Mouse (Mus musculus) inflammation-experienced regulatory T-cells, adult 6 months (primary cell): ENCODE data around the gene Suclg2. TPM values are rescaled to one million over a fixed set of nuclear protein-coding genes. Genes with fewer than 3 reads are reported as not detected.

Experiments
- ATAC-seq: one replicate; pipeline ENCODE4 v1.8.0; 2017
- polyA plus RNA-seq, 3 experiments: library from polyadenylated mRNA; unstranded; fragments of 100-300 nt; shearing (Covaris generic); gene quantifications; one replicate each; pipeline ENCODE4 v1.2.1; 2017

Suclg2 gene
- polyA plus RNA-seq, 3 experiments from 2014 or later, result 23.3 to 37.8 (median 33.8) TPM

DNA sequence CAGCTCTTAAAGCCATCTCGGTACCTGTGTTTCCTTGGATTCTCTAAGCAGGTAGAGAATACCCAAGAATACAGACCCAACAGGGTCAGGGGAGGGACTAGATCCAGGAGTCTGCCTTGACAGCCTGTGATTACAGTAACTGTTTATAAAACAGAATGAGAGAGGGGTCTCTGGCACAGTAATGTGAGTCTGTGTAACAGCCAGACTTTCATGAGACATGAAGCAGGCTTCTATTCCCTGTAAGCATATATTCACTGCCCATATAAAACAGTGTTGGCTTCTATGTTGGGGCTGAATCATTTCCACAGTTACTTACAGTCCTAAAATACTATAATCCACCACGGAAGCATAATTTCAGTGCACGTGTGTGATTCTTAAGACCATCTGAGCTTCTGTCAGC lies 19.3 kb downstream of the Suclg2 start:
- ATAC-seq, result no peak

DNA sequence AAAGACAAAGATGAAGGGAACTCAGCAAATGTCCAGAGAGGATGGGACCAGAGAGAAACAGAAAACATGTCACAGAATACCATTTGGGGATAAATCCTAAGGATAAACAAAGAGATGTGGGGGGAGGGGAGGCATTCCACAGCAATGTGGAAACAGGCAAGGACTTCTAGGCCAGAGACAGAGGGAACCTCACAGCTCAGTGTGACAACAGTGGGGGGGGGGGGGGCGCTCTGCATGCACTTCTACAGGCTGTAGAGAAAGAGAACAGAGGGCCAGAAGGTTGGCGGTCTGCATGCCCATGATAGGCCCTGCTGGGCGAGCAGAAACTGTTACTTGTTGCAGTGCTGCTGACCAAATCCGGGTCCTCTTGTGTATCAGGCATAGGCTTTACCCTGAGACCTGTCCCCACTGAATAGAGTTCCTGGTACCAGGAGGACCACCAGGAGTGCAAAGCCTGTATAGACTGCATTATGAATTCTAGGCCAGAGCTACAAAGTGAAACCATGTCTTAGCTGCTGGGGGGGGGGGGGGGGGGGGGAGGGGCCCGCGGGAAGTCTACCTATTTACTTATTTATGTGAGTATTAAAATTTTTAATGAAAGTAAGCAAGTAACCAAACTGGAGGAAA lies 20.0 kb downstream of the Suclg2 start:
- no peak for ATAC-seq

DNA sequence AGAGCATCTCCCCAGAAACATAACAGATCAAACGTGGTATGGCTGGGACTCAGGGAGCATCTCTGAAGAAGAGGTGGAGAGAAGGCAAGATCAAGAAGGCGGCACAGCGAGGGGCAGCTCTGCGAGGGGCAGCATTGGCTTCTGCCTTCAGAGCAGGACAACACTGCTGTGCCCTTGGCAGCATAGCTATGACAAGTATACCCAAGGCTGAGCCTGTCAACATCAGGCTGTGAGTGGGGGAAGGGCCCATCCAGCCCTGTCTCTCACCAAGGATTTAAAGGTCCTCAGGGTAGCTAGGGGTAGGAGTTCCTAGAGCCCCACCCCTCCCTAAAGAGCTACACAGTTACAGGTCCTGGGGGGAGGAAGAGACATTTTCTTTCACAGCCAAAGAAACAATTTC lies 23.7 kb downstream of the Suclg2 start:
- no peak for ATAC-seq

DNA sequence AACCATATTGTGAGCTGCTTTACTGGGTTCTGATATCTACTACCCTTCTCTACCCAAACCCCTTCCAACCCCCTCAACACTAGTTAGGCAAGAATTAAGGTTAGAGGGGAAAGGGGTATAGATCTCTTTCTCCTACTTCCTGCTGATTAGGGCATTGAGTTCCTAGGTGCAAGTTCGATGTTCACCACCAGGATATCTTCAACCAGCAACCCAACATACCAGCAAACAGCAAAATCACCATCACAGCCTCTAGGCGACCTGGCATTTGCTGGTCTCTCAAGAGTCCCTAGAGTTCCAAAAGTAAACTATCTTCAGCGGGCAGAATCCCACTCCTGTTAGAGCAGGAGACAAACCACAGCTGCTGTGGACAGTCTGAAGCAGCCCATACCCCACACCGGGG lies 33.4 kb downstream of the Suclg2 start:
- ATAC-seq, result no peak

GRCm38 (mm10) chr6:95679718-95680117 lies 38.9 kb downstream of the Suclg2 start:
- ATAC-seq, result no peak

DNA sequence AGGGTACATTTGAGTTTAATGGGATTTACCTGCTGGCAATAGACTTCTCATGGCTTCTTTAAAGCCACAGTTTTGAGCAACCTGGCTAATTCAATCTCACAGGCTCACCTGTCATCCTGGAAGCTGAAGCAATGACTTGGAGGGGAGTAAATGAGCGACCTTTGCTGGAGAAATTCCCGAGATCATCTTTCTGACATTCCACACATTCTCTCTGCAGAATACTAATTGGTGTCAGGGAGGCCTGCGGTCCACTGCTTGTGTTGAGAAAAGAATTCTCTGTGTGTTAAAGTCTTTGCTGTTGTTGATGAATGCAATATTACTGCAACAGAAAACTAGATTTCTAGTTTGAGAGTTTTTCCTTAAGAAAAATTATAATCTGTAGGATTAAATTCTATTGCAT lies 39.3 kb downstream of the Suclg2 start:
- ATAC-seq, result no peak

DNA sequence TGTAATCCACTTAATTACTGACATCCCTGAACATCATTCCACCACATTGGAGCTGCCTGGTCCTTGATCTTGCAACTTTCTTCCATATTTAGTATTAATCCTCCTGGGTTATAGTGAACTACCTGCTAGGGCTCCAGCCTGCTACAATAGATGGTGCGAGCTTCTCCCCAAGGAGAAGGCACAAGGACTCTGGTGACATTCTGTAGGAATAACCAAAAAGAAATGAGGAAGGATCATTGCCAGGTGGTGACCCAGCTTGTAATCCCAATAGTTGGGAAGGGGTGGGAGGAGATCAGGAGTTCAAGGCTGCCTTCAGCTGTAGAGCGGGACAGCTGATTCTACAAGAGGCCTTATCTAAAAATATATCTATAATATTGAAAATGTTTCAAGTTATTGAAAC lies 41.6 kb downstream of the Suclg2 start:
- no peak for ATAC-seq

DNA sequence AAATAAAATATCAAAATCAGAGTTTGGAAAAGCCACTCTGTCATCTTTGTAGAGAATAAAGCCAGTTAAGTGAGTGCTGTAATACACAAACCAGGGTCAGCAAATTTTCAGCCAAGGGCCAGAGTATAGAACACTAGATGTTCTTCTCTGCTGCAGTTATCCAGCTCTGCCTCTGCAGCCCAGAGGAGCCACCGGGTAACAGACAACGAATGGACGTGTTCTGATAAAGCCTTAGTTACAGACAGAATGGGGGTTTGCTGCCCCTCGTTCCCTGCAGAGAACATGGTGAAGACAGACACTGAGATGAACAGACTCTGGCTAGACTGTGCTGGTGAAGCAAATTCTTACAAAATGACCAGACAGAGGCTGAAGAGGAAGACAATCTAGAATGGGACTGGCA lies 42.2 kb downstream of the Suclg2 start:
- no peak for ATAC-seq

DNA sequence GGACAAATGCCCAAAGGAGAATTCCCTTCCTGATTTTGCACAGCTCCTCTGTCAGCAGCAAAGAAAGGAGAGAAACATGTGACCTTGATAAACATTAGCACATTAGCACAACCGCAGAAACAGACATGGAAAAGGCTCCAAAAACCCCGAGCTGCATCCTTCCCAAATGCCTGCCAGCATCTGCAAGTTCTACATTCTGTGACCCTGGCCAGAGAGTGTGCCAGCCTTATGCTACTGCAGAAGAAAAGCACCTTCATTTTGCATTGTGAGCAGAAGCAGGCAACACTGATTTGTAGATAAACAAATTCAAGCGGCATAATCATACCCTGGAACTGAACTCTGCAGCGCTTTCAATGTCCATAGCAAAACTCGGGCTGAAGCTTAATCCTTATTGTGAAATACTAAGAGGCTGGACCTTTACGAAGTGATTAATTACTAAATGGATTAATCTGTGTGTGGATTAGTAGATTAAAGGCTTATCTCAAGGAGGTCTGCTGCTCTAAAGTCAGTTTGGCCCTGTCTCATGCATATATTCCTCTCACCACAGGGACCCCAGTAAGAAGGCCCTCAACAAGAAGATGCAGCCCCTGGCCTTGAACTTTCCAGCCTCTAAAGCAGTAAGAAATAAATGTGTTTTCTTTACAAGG lies 43.4 kb downstream of the Suclg2 start:
- no peak for ATAC-seq

GRCm38 (mm10) chr6:95674651-95675050 lies 43.9 kb downstream of the Suclg2 start:
- ATAC-seq, result no peak

GRCm38 (mm10) chr6:95669335-95669729 lies 49.3 kb downstream of the Suclg2 start:
- ATAC-seq, result peak; percentile 69

DNA sequence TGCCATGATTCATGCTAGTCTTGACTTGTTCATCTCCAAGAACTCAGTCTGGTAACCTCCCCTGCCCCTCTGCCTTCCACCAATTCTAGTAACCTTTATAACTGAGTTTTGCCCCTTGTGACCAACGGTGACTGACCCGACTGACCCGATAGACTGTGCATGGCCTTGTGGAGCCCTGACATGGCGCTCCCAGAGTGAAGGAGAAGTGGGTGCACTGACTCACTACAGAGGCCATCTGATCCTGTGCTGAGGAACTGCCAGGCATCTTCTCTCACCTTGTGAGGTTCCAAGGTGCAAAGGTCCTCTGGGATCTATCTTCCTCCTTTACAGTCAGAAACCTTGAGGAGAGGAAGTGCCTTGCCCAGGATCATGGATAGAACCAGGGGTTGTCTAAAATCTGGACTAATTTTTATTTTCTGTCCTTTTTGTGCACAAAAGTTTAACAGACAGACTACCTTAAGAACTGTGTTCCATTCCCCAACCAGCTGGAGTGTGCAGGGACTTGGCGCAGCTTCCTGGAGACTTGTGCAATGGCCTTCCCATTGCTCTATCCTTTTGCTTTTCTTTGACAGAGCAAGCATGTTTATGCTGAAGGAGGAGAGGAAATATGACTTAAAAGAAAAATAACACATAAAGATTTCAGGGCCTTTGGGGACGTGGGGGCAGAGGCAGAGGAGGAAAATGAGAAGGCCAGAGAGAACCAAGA lies 49.8 kb downstream of the Suclg2 start:
- ATAC-seq, result no peak

DNA sequence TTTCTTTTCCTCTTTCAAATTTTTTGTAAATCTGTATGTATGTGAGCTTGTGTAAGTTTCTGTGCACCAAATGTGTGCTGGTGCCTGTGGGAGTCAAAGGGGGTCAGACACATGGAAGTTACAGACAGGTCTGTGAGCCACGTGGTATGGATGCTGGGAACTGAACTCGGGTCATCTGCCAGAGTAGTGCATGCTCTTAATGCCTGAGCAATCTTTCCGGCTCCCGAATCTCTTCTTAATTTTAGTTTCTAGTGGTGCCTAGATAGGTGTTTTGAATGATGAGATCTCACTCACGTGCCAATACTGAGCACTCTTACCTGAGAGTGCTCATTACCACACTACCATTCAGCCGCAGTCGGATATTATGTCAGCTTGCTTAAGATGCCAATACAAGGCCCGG lies 60.9 kb downstream of the Suclg2 start:
- no peak for ATAC-seq

- ATAC-seq, result no peak
Measured at GRCm38 (mm10) chr6:95653662-95654061, 64.9 kb downstream of the Suclg2 start.

GRCm38 (mm10) chr6:95652774-95653173 lies 65.8 kb downstream of the Suclg2 start:
- no peak for ATAC-seq

GRCm38 (mm10) chr6:95651391-95651876 lies 67.2 kb downstream of the Suclg2 start:
- no peak for ATAC-seq

- ATAC-seq, result no peak
Measured at GRCm38 (mm10) chr6:95650082-95650722, 68.4 kb downstream of the Suclg2 start.

- ATAC-seq, result no peak
Measured at GRCm38 (mm10) chr6:95649123-95649663, 69.4 kb downstream of the Suclg2 start.

DNA sequence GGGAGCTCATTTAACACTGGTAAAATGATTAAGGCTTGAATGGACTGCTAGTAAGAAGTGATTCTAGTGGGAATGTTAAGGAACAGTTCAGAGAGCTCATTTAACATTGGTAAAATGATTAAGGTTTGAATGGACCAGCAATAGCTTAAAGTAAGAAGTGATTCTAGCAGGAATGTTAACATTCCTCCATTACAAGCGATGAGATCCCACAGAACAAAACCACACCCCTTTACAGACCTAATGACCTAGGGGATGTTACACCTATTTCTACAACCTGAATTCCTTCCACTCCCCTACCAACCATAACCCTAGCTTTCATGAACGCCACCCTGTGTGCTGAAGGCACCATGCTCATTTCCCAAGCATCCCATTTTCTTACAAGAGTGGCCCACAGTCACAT lies 81.2 kb downstream of the Suclg2 start:
- ATAC-seq, result no peak

GRCm38 (mm10) chr6:95635411-95635810 lies 83.2 kb downstream of the Suclg2 start:
- no peak for ATAC-seq

GRCm38 (mm10) chr6:95629071-95629470 lies 89.5 kb downstream of the Suclg2 start:
- ATAC-seq, result no peak

DNA sequence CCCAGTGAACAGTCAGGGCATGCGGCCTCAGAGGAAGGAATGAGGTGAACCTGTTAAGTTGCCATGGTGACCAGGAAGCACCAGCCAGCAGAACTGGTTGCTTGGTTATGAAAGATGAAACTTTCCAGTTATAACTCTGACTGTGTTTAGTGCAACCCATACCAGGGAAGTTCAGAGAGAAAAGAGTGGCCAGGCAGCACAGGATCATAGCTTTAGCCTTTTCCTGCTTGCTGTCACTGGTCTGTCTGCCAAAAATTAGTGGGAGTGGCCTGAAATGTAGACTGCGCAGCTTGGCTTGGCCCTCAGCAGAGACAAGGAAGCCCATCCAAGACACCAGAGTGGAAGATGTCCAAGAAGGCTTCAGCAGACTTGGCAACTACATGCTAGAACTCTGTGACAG lies 96.8 kb downstream of the Suclg2 start:
- ATAC-seq, result peak; percentile 79

DNA sequence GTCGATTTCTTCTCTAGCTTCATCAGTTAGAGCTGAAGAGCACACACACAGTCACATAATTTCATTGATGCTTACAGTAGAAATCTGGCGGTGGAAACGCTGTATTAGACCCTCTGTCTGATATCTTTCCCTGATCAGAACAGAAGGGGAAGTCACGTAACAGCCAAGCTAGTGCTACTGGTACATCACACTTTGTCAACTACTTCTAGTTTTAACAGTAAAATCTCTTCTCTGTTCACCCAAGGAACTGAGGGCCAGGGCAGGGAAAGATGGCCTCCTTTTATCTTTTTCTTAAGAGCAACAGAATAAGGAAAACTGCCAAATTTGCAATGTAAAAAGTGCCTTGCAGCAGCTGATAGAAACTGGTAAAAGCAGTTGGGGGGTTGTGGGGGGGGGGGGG lies 97.8 kb downstream of the Suclg2 start:
- no peak for ATAC-seq
